Mouse (Mus musculus): Measurements from ENCODE around the gene Tmem50a.

GRCm38 (mm10) chr4:134850551-134850950 lies 64.3 kb downstream of the Tmem50a start:
- TF ChIP-seq CTCF (IDR thresholded peaks at IDR 0.05; ENCODE audit: low read depth) (no peak), EP300 (optimal IDR thresholded peaks at IDR 0.05) (no peak)

Data from stomach, postnatal 0 days (tissue).